Mouse (Mus musculus) limb, embryonic 14.5 days (tissue): ENCODE data around the gene Rnf24. TPM values are rescaled to one million over a fixed set of nuclear protein-coding genes. Genes with fewer than 3 reads are reported as not detected.

Source experiments
- ATAC-seq: fragments of 200-750 bp; cut with Nextera tagmentation; 2 replicates; pipeline ENCODE4 v1.8.0; 2017; ENCODE audit warnings: low read depth, moderate number of reproducible peaks, moderate TSS enrichment; ENCODE audit not compliant: low FRiP score
- DNase-seq: peaks from one replicate; pipeline ENCODE4 v3.0.0-alpha.2; 2015; ENCODE audit warnings: low spot score
- H3K27ac ChIP-seq: fragments of 300-500 bp; sonication (generic); replicated peaks from 2 replicates; pipeline ENCODE4 v1.5.1; 2014; ENCODE audit warnings: low read depth, mild to moderate bottlenecking, low read length, moderate library complexity, mixed read lengths
- H3K27me3 ChIP-seq: fragments of 300-500 bp; sonication (generic); 2 replicates; pipeline ENCODE4 v1.6.1; 2014; ENCODE audit warnings: low read length, mixed read lengths; ENCODE audit not compliant: control insufficient read depth, insufficient read depth
- H3K36me3 ChIP-seq: fragments of 300-500 bp; sonication (generic); 2 replicates; pipeline ENCODE4 v1.6.1; 2014; ENCODE audit warnings: mild to moderate bottlenecking, low read length, moderate library complexity, mixed read lengths; ENCODE audit not compliant: control insufficient read depth, insufficient read depth
- H3K4me1 ChIP-seq: fragments of 300-500 bp; sonication (generic); 2 replicates; pipeline ENCODE4 v1.6.1; 2014; ENCODE audit warnings: antibody characterized with exemption, low read length, mixed read lengths; ENCODE audit not compliant: control insufficient read depth, insufficient read depth
- H3K4me2 ChIP-seq: fragments of 300-500 bp; sonication (generic); replicated peaks from 2 replicates; pipeline ENCODE4 v1.6.1; 2014; ENCODE audit warnings: low read depth, mild to moderate bottlenecking, low read length, moderate library complexity; ENCODE audit not compliant: severe bottlenecking
- H3K4me3 ChIP-seq: fragments of 300-500 bp; sonication (generic); replicated peaks from 2 replicates; pipeline ENCODE4 v1.5.1; 2014; ENCODE audit warnings: low read length
- H3K9ac ChIP-seq: fragments of 300-500 bp; sonication (generic); 2 replicates; pipeline ENCODE4 v1.6.1; 2014; ENCODE audit warnings: mild to moderate bottlenecking, low read depth, low read length, moderate library complexity; ENCODE audit not compliant: severe bottlenecking
- H3K9me3 ChIP-seq: fragments of 300-500 bp; sonication (generic); 2 replicates; pipeline ENCODE4 v1.6.1; 2016; ENCODE audit warnings: low read length; ENCODE audit not compliant: control insufficient read depth
- POLR2A ChIP-seq: fragments of 200-500 bp; IDR thresholded peaks from 2 replicates; pipeline ENCODE4 v1.8.0; 2012; ENCODE audit warnings: inconsistent platforms, mild to moderate bottlenecking, moderate library complexity, borderline replicate concordance; ENCODE audit not compliant: insufficient read depth, insufficient read length; ENCODE audit errors: extremely low read depth
- WGBS: fragments of 180-500 bp; shearing (Covaris S2); extraction: QIAGEN DNeasy Blood & Tissue Kit; methylation state at CpG from one replicate; pipeline ENCODE4 v1.1.7; 2014; 5-methylcytosine and 5-hydroxymethylcytosine counted together
- polyA plus RNA-seq, 2 experiments: library from polyadenylated mRNA; depleted of rRNA in 1 of 2; stranded (reverse) in 1 of 2; unstranded in 1 of 2; fragments of >200 nt; fragmentation: Nextera tagmentation in 1 of 2; extraction: Ambion mirVana in 1 of 2; gene quantifications; 2 replicates each; pipeline versions ENCODE4 v1.2.1 to v1.2.3; 2012 to 2014

Gene Rnf24
- polyA plus RNA-seq (2012; rRNA removed) (14.6 and 18.0 TPM in 2 replicates), polyA plus RNA-seq (2014; fragmentation: Nextera tagmentation; extraction: Ambion mirVana) (7.7 and 7.9 TPM in 2 replicates)

GRCm38 (mm10) chr2:131352747-131353563 lies at the start of gene Rnf24:
Gene Rnf24 (minus strand): TSS chr2:131352892.
- peak within 1 kb of the TSS; percentile 83 for H3K27ac ChIP-seq
- ATAC-seq (peak; percentile 97), DNase-seq (peak; percentile 95)
- no peaks in the 10 kb centered on the region for H3K9me3 ChIP-seq
- WGBS, result under 1% methylated on average over 27 of the region's 54 CpGs
- peaks cover 12% of the 10 kb centered on the region for H3K4me1 ChIP-seq
- H3K36me3 ChIP-seq, result no peaks in the 10 kb centered on the region
- peak within 1 kb of the TSS; percentile 88 for H3K9ac ChIP-seq
- H3K4me3 ChIP-seq, result peak within 1 kb of the TSS; percentile 77
- peak; percentile 39; the same call in 1 of the 2 replicates for TF ChIP-seq POLR2A
- no peaks in the 10 kb centered on the region for H3K27me3 ChIP-seq
- H3K4me2 ChIP-seq, result peak within 1 kb of the TSS; percentile 73

- Histone ChIP-seq H3K9me3 (no peaks in the 10 kb centered on the region), H3K27ac (peak overlapping the region; percentile 89), H3K36me3 (no peaks in the 10 kb centered on the region), H3K4me1 (peaks cover 19% of the 10 kb centered on the region), H3K27me3 (no peaks in the 10 kb centered on the region), H3K9ac (no peak overlapping the region), H3K4me3 (no peak overlapping the region), H3K4me2 (peak overlapping the region; percentile 11; the same call in 1 of the 2 replicates)
- no peak for TF ChIP-seq POLR2A
- peak; percentile 93 for DNase-seq
- WGBS, result 8% methylated on average over 8 of the region's 8 CpGs
- ATAC-seq, result peak; percentile 94
Measured at GRCm38 (mm10) chr2:131401794-131402495, 49.3 kb upstream of the Rnf24 start.

GRCm38 (mm10) chr2:131400846-131401245 lies 48.2 kb upstream of the Rnf24 start:
- peaks cover 19% of the 10 kb centered on the region for H3K4me1 ChIP-seq
- no peak overlapping the region for H3K4me3 ChIP-seq
- no peak overlapping the region for H3K4me2 ChIP-seq
- H3K36me3 ChIP-seq, result no peaks in the 10 kb centered on the region
- H3K9ac ChIP-seq, result no peak overlapping the region
- 90% methylated on average over 2 of the region's 2 CpGs for WGBS
- no peak for TF ChIP-seq POLR2A
- no peaks in the 10 kb centered on the region for H3K9me3 ChIP-seq
- DNase-seq (no peak), ATAC-seq (no peak)
- peak overlapping the region; percentile 89; the same call in 1 of the 2 replicates for H3K27ac ChIP-seq
- H3K27me3 ChIP-seq, result no peaks in the 10 kb centered on the region

- H3K36me3 ChIP-seq, result no peaks in the 10 kb centered on the region
- H3K4me2 ChIP-seq, result no peak overlapping the region
- 90% methylated on average over 5 of the region's 5 CpGs for WGBS
- ATAC-seq (no peak), DNase-seq (no peak)
- TF ChIP-seq POLR2A, result no peak
- no peak overlapping the region for H3K27ac ChIP-seq
- peaks cover 16% of the 10 kb centered on the region for H3K4me1 ChIP-seq
- H3K4me3 ChIP-seq, result no peak overlapping the region
- H3K27me3 ChIP-seq, result no peaks in the 10 kb centered on the region
- H3K9ac ChIP-seq, result no peak overlapping the region
- no peaks in the 10 kb centered on the region for H3K9me3 ChIP-seq
Measured at GRCm38 (mm10) chr2:131397323-131397848, 44.7 kb upstream of the Rnf24 start.

- no peaks in the 10 kb centered on the region for H3K4me1 ChIP-seq
- no peak overlapping the region for H3K4me2 ChIP-seq
- H3K27ac ChIP-seq, result no peak overlapping the region
- no peaks in the 10 kb centered on the region for H3K9me3 ChIP-seq
- H3K4me3 ChIP-seq, result no peak overlapping the region
- no peak for ATAC-seq
- no peak for TF ChIP-seq POLR2A
- no peak overlapping the region for H3K9ac ChIP-seq
- no peaks in the 10 kb centered on the region for H3K36me3 ChIP-seq
- 82% methylated on average over 10 of the region's 10 CpGs for WGBS
- no peak for DNase-seq
- no peaks in the 10 kb centered on the region for H3K27me3 ChIP-seq
Measured at GRCm38 (mm10) chr2:131386350-131386962, 33.8 kb upstream of the Rnf24 start.
